Mouse (Mus musculus): ENCODE measurements around the gene Sh3bgrl2.
A peak's percentile ranks its signal among the peaks of the same experiment; 100 is the strongest.

Gene Sh3bgrl2

GRCm38 (mm10) chr9:83628669-83629612 lies 80.8 kb downstream of the Sh3bgrl2 start:
- no peak for DNase-seq (ENCODE audit: low read depth, low spot score)

GRCm38 (mm10) chr9:83630341-83630740 lies 82.2 kb downstream of the Sh3bgrl2 start:
- no peak for DNase-seq (ENCODE audit: low read depth, low spot score)

- no peak for DNase-seq (ENCODE audit: low read depth, low spot score)
Measured at GRCm38 (mm10) chr9:83631920-83632319, 83.8 kb downstream of the Sh3bgrl2 start.

DNA sequence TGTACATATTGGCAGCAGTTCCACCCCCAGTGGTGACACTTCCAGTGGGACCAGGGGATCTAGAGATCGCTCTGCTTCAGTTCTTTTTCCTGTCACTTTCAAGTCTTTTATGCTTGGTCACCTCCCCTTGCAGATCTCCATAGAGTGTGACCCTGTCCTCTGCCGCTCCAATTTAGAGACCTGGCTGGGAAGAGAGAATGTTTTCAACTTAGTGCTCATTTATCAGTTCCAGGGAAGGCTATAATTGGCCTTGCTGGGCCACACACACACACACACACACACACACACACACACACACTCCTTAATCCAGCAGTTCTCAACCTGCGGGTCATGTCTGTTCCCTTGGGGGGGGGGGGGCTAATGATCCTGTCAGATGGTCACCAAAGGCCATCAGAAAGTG lies 86.6 kb downstream of the Sh3bgrl2 start:
- no peak for DNase-seq (ENCODE audit: low read depth, low spot score)

GRCm38 (mm10) chr9:83635997-83636396 lies 87.9 kb downstream of the Sh3bgrl2 start:
- DNase-seq (ENCODE audit: low read depth, low spot score), result no peak

DNA sequence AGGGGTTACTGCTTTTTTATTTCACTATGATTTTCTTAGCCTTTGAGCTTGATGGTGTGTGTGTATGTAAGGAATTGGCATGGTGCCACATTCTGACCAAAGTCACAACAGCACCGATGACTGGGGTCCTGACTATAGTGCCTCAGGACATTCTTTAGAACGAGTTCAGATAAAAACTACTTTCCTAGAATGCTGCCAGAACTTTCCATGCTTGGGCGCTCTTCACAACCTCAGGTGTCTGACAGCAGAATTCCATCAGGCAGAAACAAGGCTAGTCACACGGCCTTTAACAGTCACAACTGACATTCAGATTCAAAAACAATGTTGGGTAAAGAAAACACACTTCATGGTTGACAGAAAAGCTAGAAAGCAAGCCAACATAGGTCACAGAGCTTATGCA lies 95.0 kb downstream of the Sh3bgrl2 start:
- DNase-seq (ENCODE audit: low read depth, low spot score), result no peak

DNA sequence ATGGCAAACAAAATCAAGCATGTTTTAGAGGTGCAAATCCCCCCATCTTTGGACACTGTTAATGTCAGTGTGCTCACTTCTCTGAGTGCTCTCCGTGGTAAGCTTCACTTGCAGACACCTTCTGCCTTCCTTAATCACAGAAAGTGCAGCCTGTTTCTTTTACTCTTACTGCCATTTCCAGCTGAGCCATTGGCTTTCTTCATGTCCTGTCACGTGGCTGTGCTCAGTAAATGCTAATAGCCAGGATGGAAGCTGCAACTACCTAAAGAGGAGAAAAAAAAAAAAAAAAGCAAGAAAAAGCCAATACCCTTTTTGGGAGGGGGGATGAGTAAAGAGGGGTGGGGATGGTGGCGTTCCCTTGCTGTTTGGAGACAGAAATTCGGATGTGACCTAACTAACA lies 95.7 kb downstream of the Sh3bgrl2 start:
- no peak for DNase-seq (ENCODE audit: low read depth, low spot score)

- no peak for DNase-seq (ENCODE audit: low read depth, low spot score)
Measured at GRCm38 (mm10) chr9:83646215-83646614, 98.1 kb downstream of the Sh3bgrl2 start.

- no peak for DNase-seq (ENCODE audit: low read depth, low spot score)
Measured at GRCm38 (mm10) chr9:83646691-83647090, 98.6 kb downstream of the Sh3bgrl2 start.

GRCm38 (mm10) chr9:83647919-83648705 lies 100.0 kb downstream of the Sh3bgrl2 start:
- DNase-seq (ENCODE audit: low read depth, low spot score), result no peak

DNA sequence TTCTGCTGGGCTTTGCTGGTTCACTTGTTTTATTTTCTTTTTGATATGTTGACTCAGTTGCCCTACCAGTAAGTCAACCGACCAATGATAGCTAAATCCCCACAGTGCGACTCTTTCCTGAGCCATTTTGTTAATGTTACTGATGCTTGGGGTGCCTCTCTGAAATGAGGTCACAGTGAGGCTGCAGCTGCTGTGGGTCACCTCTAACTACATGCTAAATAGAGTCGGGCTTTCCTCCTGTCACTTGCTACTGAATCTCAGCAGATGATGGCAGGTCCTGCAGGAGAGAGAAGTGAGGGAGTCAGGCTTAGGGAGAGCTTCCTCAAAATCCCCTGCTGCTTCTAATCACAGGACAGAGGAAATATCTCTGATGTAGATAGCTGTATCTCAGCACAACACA lies 100.6 kb downstream of the Sh3bgrl2 start:
- no peak for DNase-seq (ENCODE audit: low read depth, low spot score)

- peak; percentile 5 for DNase-seq (ENCODE audit: low read depth, low spot score)
Measured at GRCm38 (mm10) chr9:83652015-83652414, 103.9 kb downstream of the Sh3bgrl2 start.

GRCm38 (mm10) chr9:83652590-83653172 lies 104.6 kb downstream of the Sh3bgrl2 start:
- peak; percentile 28 for DNase-seq (ENCODE audit: low read depth, low spot score)

GRCm38 (mm10) chr9:83654601-83655000 lies 106.5 kb downstream of the Sh3bgrl2 start:
- DNase-seq (ENCODE audit: low read depth, low spot score), result no peak

DNA sequence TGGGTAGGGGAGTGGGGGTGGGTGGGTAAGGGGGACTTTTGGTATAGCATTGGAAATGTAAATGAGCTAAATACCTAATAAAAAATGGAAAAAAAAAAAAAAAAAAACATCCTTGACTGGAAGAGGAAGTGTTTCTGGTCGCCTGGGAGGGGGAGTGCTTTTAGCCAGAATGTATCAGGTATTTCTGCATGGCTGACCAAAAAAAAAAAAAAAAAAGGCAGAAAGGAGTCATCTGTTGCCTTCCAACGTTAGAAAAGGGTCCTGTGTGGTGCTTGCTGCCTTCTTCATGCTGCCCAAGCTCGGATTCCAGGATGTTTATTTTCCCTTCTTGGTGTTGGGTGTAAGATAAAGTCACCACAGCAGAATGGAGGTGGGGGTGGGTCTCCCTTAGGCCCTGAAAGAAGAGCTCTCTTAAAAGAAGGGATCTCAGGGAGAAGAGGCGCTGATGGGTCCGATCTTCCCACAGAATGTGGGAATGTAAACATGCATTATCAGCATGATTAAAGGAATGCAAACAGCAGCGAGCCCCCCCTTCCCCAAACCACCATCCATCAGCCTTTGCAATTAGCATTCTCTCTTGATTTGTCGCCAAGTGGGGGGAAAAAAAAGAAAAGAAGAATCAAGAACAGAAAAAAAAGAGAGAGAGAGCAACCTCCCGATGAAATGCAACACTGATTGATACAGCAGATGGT lies 109.0 kb downstream of the Sh3bgrl2 start:
- no peak for DNase-seq (ENCODE audit: low read depth, low spot score)

DNA sequence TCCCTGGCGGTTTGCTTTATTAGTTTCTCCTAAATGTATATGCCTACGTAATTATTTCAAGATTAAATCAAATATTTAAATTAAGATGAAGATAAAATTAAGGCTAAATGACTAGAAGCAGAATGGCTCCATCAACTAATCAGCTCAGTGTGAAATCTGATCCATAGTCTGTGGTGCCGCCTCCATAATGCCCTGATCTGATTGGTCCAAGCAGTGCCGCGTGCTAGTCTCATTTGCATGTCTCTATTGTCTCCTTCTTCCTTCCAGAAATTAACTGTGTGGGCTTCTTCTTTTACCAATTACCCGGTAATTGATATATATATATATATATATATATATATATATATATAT lies 109.5 kb downstream of the Sh3bgrl2 start:
- no peak for DNase-seq (ENCODE audit: low read depth, low spot score)

DNA sequence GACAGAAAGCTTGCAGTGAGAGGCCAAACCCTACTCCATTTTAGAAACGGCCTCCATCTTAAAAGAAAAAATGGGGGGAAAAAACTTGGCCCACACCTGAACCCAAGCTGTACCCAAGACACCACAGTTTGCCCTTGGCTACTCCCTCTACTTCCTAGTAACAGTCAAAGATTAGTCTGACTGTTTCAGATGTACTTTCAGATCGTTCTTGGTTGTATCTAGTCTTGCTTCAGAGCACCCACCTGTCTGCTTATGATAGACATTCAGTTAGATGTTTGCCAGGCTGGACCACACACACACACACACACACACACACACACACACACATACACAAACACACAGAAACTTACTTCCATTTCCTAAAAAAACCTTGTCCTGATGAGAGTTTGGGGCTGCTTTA lies 111.0 kb downstream of the Sh3bgrl2 start:
- no peak for DNase-seq (ENCODE audit: low read depth, low spot score)

GRCm38 (mm10) chr9:83661811-83662210 lies 113.7 kb downstream of the Sh3bgrl2 start:
- no peak for DNase-seq (ENCODE audit: low read depth, low spot score)

GRCm38 (mm10) chr9:83663981-83664897 lies 116.1 kb downstream of the Sh3bgrl2 start:
- DNase-seq (ENCODE audit: low read depth, low spot score), result no peak

GRCm38 (mm10) chr9:83664951-83665350 lies 116.8 kb downstream of the Sh3bgrl2 start:
- DNase-seq (ENCODE audit: low read depth, low spot score), result no peak

GRCm38 (mm10) chr9:83667031-83667430 lies 118.9 kb downstream of the Sh3bgrl2 start:
- no peak for DNase-seq (ENCODE audit: low read depth, low spot score)

Measured in WW6 (cell line).